Mouse (Mus musculus) erythroblast, embryonic 14.5 days (primary cell): ENCODE data around the gene Ttc21b.

Experiments used
- GATA1 ChIP-seq: IDR thresholded peaks from 2 replicates; pipeline ENCODE4 v1.6.1; 2012; ENCODE audit warnings: low read length, inconsistent platforms, mixed read lengths
- TAL1 ChIP-seq: IDR thresholded peaks from 3 replicates; pipeline ENCODE4 v1.6.1; 2012; ENCODE audit warnings: low read length, inconsistent platforms, mixed read lengths

- no peak for TF ChIP-seq TAL1
- no peak for TF ChIP-seq GATA1
Observed at GRCm38 (mm10) chr2:66140246-66140645, 116.2 kb downstream of the Ttc21b start.
